Mouse (Mus musculus): ENCODE measurements around the gene Fcrla.
"Not testable (repeated sequence)": the region's sequence is repeated elsewhere in the genome, so short reads cannot be mapped to it uniquely, and the experiment has no call there.

Gene Fcrla

DNA sequence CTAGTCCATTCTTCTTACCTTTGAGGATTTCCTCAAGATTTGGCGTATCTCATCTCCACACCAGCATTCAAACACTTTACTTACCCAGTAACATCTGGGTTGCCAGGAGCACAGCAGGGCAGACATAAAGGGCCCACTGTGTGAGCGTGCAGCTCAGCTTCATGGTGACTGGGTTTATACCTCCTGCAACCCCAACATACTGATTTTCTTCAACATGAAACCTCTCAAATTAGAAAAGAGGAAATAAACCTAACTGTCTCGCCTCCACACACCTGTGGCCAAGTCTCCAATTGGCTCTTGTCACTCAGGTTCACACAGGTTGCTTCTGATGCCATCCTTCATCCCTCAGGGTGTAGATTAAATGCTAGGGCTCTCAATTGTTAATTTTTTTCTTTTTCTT is at the start of gene Fcrla:
Gene Fcrla, minus strand, starts transcription at position 206 of the 400 bp plus-strand sequence.
- no peak for DNase-seq

DNA sequence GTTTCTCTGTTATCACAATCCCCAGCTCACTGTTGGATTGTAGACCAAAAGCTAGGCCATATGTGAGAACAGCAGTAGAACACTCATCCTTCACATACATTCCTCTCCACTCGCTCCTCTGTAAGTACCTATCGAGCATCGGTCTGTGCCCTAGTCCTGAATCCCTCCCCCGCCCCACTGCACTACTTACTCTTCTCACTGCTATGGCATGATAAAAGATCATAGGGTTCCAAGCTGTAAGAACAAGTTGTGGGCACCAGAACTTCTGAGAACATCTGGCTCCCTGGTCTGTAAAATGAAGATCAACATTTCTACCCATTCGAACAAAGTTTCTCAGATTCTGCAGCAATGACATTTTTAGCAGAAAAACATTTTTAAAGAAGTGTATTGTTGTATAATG is 49.1 kb upstream of the Fcrla start, which contains the start of gene Fcgr2b:
Gene Fcgr2b, minus strand, starts transcription at position 101 of the 400 bp plus-strand sequence.
- no peak for DNase-seq

DNA sequence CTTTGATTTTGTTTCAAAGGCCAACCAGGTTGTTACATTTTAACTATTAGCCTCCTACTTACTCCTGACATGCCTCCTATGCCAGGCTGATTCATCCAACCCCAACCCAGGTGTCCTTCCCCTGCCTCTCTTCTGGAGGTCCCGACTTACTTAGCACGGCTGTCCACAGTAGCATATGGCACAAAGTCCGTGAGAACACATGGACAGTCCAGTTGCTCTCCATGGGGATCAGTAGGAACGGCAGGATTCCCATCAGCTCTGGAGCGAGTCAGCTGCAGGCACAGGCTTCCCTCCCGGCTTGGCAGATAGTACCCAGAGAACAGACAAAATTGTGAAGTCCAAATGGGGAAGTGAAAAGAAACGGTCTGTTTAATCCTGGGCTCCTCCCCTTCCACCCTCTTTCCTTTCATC is 48.4 kb upstream of the Fcrla start:
- peak; percentile 24 to 59 for DNase-seq

DNA sequence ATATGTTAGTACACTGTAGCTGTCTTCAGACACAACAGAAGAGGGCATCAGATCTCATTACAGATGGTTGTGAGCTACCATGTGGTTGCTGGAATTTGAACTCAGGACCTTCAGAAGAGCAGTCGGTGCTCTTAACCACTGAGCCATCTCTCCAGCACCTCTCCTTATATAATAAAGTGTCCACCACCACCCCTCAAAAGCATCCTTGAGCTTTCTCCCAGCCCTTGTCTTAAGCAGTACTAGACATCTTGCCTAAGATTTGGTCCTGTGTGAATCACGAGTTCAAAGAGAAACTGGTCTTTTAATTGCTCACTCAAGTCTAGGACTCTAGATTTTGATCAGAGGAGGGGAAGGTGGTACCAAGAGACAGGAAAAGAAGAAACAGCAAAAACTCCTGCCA is 48.0 kb upstream of the Fcrla start:
- not testable (repeated sequence) for DNase-seq

DNA sequence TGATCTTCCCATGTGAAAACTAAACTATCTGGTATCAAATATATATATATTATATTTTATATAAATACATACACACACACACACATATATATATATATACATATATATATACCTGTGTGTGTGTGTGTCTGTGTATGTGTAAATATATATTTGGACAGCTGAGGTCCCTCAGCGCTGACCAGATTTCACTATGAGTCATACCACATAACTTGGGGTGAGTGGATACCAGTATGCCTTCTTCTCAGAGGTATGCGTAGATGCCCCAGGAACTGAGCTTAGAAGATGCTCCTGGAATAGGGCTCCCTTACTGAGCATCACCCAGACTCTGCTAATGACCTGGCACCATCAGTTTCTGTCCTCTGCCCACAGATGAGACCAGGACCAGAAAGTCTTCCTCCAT is 47.4 kb upstream of the Fcrla start:
- DNase-seq: no peak

DNA sequence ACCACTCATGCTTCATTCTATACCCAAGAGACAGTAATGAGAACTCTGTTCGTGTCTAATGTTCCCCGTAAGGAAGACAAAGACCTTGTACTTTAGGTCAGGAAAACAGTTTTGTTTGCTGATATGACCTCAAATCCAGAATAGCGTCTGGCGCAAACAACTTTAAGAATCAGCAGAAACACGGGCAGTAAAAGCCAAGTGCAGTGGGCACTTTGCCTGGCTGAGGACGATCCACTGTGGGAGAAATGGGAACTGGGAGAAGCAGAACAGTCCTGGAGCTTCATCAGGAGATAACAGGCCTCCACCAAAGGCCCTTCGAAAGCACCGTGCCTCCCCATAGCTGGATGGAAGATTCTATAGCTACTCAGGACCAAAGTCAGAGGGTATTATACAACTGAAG is 46.8 kb upstream of the Fcrla start:
- no peak for DNase-seq

DNA sequence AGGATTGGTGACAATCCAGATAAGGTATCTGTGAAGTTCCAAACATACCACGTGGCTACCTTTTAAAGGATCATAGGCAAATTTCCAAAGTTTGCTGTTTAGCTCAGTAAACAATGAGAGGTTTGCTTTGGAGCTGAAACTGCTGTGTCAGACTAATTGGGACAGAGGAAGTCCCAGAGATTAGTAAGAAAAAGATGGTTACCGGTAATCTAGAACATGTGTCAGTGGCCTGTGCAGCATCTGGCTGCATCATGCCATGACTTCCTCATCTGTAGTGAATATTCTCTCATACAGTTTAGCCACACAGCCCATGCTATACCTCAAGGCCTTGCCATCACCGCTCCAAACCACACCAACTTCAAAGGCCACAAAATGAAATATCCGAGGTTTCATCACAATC is 45.6 kb upstream of the Fcrla start:
- no peak for DNase-seq

DNA sequence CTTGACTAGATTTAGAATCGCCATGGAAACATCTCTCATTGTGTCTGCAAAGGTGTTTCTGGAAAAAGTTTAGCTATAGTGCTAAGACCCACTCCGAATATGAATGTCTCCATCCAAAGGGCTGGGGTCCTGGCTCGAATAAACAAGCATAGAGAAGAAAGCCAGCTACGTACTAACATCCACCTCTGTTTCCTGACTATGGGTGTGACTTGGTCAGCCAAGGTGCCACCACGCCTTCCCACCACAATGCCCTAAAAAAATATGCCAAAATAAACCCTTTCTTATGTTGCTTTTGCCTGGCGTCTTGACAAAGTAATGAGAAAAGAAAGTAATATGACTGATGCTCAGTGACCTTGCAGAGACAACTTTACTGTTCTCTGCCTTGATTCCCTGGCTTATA is 45.1 kb upstream of the Fcrla start:
- no peak for DNase-seq

DNA sequence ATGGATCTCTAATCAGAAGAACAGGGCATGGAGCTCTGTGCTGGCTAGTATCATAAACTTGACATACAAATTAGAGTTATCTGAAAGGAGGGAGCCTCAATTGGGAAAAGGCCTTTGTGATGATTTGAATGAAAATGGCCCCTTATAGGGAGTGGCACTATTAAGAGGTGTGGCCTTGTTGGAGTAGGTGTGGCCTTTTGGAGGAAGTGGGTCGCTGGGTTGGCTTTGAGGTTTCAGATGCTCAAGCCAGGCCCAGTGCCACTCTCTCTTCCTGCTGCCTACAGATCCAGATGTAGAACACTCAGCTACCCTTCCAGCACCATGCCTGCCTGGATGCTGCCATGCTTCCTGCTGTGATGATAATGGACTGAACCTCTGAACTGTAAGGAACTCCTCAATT is 41.2 kb upstream of the Fcrla start:
- no peak for DNase-seq

DNA sequence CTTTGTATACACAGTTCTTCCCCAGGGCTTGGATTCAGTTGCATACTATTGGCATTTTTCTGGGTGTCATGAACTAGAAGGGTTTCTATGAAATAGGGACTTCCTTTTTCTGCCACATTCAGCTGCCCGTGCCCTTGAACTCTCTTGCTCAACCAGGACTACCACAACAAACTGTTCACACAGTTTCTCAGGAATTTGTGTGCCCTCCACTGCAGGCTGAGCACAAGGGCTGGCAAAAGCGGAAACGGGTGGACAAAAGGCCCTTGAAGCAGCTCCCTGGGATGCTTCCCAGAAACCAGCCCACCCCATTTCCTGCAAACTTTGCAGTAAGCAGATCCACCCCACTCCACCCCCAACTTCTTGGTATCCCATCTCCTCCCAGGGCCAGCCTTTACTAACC is 40.2 kb upstream of the Fcrla start:
- no peak for DNase-seq

DNA sequence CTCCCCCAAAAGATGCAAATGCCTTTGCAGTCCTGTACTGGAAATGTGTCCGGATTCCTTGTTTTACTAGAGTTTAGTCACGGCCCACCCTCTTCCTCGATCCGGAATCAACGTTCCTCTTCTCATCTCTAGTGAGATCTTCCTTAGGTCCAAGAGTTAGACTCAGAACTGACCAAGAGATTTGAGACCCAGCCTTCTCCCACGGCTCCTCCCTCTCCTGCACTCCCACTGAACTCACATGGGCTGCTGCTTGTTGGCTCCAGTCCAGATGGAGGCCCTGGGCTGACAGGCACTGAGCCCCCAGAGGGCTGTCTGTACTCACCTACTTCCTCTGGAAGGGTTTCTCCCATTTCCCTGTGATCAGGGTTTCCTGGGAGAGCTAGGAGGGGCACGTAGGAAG is 35.7 kb upstream of the Fcrla start:
- peak; percentile 31 to 58 for DNase-seq

DNA sequence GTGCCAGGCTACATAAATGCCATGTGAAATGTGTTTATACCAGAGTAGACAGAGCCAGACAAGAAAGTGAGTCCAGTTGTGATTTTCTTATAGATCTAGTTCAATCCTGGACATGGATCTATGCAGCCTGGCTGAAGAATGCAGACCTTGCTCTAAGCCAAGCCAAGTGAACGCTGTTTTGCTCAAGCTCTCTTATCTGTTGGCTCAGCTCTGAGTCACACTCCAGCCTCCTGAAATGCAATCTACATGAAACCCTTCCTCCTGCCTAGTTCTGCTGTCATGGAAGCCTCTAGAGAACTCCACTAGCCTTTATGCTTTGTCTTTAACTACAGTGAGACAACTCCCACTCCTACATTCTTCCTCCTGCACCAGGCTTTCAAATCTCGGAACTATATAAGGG is 34.9 kb upstream of the Fcrla start:
- no peak for DNase-seq

DNA sequence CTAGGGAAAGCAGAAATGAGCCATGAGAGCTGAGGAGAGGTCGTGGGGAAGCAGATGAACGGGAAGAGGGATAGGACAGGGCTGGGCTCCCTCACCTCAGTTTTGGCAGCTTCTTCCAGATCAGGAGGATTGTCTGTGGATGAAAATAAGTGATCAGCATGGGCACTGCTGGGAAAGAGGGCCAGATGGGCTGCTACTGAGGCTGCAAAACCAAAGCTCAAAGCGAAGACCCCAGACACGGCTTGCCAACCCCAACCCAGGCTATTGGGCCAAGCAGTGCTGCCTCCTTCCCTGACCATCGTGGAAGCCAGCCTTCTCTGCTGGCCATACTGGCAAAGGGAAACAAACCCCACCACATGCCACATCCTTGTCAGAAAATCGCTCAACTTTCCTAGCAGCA is 33.7 kb upstream of the Fcrla start:
- DNase-seq: no peak

DNA sequence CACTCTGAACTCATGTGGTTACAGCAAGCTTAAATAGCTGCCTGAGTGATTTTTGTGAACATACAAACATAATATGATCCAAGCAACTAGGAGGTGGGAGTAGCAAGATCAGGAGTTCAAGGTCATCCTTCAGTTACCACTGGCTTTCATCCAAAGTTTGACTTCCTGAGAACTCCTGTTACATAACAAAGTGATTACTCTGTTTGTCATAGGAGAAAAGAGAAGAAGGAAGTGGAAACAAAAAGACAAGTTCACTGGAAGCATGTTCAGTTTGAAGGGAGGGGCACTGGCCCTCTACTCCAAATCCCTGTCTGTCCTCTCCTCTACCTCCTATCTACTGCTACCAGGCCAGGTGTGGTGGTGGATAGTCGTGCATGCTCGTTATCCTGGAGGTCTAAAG is 32.4 kb upstream of the Fcrla start:
- no peak for DNase-seq

DNA sequence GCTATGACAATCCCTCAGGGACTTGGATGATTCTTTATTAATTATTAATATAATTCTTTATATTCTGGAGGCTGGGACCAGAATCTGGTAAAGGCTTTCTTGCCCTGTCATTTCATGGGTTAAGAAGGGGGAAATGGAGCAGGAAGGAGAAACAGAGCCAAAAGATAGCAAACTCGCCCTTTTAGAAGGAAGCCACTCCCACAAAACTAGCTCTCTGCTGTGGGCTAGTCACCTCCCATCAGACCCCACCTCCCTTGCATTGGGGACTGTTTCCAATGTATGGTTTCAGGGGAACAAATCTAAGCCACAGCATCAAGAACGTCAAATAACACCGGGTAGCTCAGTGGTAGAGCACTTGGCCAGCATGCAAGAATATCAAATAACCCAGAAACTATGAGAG is 30.8 kb upstream of the Fcrla start:
- no peak for DNase-seq

DNA sequence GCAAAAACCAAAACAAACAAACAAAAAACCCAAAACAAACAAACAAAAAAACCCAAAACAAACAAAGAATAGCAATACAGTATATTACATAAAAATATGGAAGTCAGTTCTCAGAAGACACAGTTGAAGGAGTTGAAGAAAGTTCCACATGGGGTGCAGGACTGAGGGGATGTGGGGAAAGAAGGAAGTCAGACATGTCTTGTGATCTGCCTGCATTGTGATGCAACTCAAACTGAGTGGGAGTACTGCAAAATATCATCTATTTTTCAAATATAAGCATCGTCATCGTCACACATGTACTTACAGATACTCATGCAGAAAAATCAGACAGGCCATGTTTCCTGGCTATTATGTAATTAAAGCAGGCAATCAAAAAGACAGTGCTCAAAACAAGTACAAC is 25.8 kb upstream of the Fcrla start:
- no peak for DNase-seq

DNA sequence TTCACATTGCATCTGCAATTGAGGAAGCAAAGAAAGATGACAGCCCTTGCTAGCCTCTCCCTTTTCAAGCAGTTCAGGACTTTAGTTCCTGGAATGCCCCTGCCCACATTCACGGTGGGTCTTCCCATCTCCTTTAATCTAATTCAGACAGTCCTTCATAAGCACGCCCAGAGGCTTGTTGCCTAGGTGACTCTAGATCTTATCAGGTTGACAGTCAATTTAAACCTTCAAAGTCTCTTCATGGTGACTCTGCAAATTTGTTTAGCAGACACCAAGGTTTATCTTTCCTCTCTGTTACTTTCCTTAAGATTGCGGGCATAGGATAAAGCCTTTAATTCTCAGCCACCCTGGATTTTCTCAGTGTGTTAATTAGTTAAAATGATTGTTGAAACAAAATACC is 23.4 kb upstream of the Fcrla start:
- DNase-seq: no peak

DNA sequence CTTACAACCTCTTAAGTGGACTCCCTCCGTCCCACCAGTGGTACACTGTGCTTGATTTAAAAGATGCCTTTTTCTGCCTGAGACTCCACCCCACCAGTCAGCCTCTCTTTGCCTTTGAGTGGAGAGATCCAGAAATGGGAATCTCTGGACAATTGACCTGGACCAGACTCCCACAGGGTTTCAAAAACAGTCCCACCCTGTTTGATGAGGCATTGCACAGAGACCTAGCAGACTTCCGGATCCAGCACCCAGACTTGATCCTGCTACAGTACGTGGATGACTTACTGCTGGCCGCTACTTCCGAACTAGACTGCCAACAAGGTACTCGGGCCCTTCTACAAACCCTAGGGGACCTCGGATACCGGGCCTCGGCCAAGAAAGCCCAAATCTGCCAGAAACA is 17.5 kb upstream of the Fcrla start:
- DNase-seq: not testable (repeated sequence)

DNA sequence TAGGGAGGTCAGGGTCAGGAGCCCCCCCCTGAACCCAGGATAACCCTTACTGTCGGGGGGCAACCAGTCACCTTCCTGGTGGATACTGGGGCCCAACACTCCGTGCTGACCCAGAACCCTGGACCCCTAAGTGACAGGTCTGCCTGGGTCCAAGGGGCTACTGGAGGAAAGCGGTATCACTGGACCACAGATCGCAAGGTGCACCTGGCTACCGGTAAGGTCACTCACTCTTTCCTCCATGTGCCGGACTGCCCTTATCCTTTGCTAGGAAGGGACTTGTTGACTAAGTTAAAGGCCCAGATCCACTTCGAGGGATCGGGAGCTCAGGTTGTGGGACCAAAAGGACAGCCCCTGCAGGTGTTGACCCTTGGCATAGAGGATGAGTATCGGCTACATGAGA is 16.8 kb upstream of the Fcrla start:
- not testable (repeated sequence) for DNase-seq

DNA sequence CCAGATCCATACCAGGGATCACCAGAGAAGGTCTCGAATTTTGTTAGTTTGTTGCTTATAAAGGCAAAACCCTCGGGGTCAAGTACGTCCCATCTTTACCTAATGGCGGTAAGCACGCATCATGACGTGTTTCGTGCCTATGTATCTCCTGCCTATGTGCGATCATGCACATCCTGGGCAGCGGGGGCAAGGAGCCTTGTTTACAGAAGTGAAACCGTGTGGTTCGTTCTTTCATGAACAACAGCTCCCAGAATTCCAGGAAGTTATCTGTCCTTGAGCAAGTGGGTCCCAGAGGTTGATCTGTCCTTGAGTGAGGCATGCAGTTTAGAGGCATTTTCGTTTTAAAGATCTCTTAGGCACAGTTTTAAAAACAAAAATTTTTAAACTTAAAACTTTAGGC is 11.9 kb upstream of the Fcrla start:
- DNase-seq: peak; percentile 9 to 11

DNA sequence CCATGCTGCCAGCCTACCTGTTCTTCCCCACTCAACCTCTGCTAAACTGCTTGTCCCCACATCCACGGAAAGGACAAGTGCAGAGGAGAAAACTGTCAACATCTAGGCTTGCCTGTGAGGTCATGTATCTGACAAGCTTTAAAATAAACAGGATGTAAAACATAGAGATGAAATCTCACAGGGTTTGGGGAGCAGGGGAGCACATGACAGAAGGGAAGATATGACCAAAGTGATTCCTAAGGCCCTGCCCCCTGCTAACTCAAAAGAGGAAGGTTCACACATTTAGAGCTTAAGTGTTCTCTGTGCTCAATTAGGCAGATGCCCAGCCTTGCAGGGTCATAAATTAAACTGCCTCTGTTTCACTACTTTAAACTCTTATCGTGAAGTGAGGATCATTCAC is 7.0 kb upstream of the Fcrla start:
- no peak for DNase-seq

DNA sequence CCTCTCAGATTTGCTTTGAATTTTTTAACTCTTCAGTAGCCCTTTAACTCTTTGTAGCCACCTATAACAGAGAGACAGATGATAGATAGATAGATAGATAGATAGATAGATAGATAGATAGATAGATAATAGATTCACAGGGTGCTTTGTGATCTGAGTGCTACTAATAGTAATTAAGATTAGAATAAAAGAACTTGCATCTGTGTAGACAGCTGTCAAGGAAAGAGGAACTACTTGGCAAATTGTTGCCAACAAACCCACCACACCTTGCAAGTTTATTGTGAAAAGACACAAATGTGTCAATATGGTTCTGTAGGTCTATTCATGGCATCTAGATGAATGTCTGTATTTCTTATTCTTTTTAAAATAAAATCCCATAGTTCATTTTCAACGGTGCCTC is 6.6 kb upstream of the Fcrla start:
- no peak for DNase-seq

DNA sequence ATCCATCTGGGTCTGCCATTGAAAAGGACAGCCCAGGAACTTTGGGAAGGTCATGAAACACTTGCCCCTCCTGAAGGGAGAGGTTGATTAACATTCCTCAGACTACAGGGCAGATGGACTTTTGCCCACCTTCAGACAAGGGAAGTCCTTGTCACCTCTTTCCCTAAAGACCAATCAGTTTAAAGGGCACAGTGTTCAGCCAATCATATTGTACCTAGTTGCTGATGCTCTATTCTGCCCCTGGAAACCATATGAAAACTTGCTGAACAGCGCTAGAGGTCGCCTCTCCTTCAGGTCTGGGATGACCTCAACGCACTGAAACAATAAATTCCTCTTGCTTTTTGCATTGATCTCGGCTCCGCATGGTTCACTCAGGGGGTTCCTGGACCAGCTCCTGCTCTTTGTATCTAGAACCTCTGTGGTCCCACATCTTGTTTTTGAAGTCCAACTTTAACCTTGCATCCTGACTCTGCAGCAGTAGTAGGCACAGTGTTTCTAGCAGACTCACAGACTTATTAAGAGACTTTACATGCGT is 6.1 kb upstream of the Fcrla start:
- DNase-seq: no peak

DNA sequence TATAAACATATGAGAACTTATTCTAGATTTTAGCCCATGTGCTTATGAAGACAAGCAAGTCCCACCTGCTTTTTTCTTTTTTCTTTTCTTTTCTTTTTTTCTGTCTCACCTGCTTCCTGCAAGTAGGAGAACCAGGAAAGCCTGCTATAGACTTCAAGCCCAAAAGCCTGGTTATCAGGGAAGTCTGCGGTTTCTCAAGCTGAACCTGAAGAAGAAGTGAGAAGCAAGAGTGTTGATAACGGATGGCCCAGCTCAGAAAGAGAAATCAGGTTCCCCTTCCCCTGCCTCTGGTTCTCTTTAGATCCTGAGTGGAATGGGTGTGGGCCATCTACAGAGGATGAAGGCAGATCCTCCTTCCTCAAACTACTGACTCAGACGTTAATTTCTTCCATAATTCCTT is 4.7 kb upstream of the Fcrla start:
- no peak for DNase-seq

DNA sequence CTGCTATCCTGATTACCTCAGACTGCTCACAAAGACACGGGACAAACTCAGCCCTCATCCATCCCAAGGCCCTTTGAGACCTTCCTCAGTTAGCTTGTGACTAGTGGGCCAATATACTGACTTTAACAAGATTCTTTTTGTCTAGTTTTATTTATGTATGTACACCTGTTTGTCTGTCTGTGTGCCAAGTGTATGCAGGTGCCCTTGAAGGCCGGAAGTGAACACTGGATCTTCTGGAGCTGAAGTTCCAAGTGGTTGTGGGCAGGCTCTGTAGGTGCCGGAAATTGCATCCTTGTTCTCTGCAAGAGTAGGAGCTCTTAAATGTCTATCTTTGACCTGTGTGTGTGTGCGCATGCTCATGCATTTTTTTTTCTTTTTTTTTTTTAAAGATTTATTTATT is 1.9 kb upstream of the Fcrla start:
- no peak for DNase-seq

DNA sequence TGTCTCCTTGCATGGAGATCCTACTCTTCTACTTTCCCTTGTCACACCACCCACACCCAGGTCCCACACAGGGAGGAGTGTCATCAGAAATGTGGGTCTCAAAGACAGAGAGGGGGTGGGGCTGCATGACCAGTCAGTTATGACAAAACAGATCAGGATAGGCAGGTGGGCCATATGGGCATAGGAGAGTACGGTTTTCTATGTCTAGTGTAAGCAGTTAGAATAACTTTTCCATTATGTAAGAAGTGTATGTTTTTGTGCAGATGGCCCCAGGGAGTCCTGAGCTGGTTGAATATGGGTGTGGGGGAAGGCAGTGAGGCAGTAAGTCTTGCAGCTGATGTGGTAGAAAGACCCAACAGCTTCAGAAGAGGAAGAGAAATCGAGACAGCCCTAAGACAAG is 1.1 kb upstream of the Fcrla start:
- no peak for DNase-seq
